Mouse (Mus musculus) MEL (cell line): ENCODE measurements around the gene Mcat. TPM values are rescaled to one million over a fixed set of nuclear protein-coding genes. Genes with fewer than 3 reads are reported as not detected.
A peak's percentile ranks its signal among the peaks of the same experiment; 100 is the strongest.
"Not testable (repeated sequence)": the region's sequence is repeated elsewhere in the genome, so short reads cannot be mapped to it uniquely, and the experiment has no call there.

Experiments used
- DNase-seq: peaks from one replicate; pipeline ENCODE4 v3.0.0; 2011; ENCODE audit warnings: low read depth, low spot score
- H3K27ac ChIP-seq: 2 replicates; pipeline ENCODE4 v1.5.1; 2012; ENCODE audit warnings: low read depth, mild to moderate bottlenecking, control low read depth, low read length, moderate library complexity; ENCODE audit not compliant: control insufficient read depth
- H3K27me3 ChIP-seq, 2 experiments: fragments of 150-350 bp in 1 of 2; sonication (generic) in 1 of 2; 2 replicates each; pipeline ENCODE4 v1.6.1; 2012; ENCODE audit warnings: low read length in 2 of 2, mild to moderate bottlenecking in 2 of 2, improper control_type of control experiment in 1 of 2, moderate library complexity in 1 of 2; ENCODE audit not compliant: insufficient read depth in 2 of 2, control insufficient read depth in 1 of 2
- H3K36me3 ChIP-seq, 2 experiments: 2 replicates each; pipeline ENCODE4 v1.6.1; 2012 to 2014; ENCODE audit warnings: low read length in 2 of 2, improper control_type of control experiment in 1 of 2, inconsistent platforms in 1 of 2, mild to moderate bottlenecking in 1 of 2; ENCODE audit not compliant: insufficient read depth in 2 of 2, control insufficient read depth in 1 of 2
- H3K4me1 ChIP-seq, 2 experiments: fragments of 150-350 bp in 1 of 2; sonication (generic) in 1 of 2; 2 replicates each; pipeline ENCODE4 v1.6.1; 2012; ENCODE audit warnings: low read length in 2 of 2, improper control_type of control experiment in 1 of 2, mild to moderate bottlenecking in 1 of 2; ENCODE audit not compliant: insufficient read depth in 2 of 2, control insufficient read depth in 1 of 2
- H3K4me3 ChIP-seq, 2 experiments: fragments of 150-350 bp in 1 of 2; sonication (generic) in 1 of 2; 2 replicates each; pipeline ENCODE4 v1.5.1; 2012; ENCODE audit warnings: low read depth in 2 of 2, low read length in 2 of 2, mild to moderate bottlenecking in 2 of 2, moderate library complexity in 2 of 2, control low read depth in 1 of 2, improper control_type of control experiment in 1 of 2; ENCODE audit not compliant: control insufficient read depth in 1 of 2, insufficient read depth in 1 of 2
- H3K79me2 ChIP-seq: 2 replicates; pipeline ENCODE4 v1.6.1; 2012; ENCODE audit warnings: mild to moderate bottlenecking, low read length, moderate library complexity; ENCODE audit not compliant: control insufficient read depth, poor library complexity, insufficient read depth
- H3K9ac ChIP-seq: 2 replicates; pipeline ENCODE4 v1.6.1; 2012; ENCODE audit warnings: low read depth, mild to moderate bottlenecking, control low read depth, low read length, moderate library complexity; ENCODE audit not compliant: control insufficient read depth, poor library complexity, severe bottlenecking
- H3K9me3 ChIP-seq: fragments of 150-350 bp; sonication (generic); replicated peaks from 2 replicates; pipeline ENCODE4 v1.6.1; 2012; ENCODE audit warnings: mild to moderate bottlenecking, low read length, improper control_type of control experiment, moderate library complexity; ENCODE audit not compliant: insufficient read depth
- BHLHE40 ChIP-seq: IDR thresholded peaks from 2 replicates; pipeline ENCODE4 v1.6.1; 2012; ENCODE audit warnings: low read depth, mild to moderate bottlenecking, inconsistent platforms, low read length, improper control_type of control experiment, borderline replicate concordance
- CHD2 ChIP-seq: IDR thresholded peaks from 2 replicates; pipeline ENCODE4 v1.6.1; 2011; ENCODE audit warnings: low read length, improper control_type of control experiment
- CTCF ChIP-seq, 3 experiments: IDR thresholded peaks in 2 of 3; conservative IDR thresholded peaks in 1 of 3; 2 replicates each; pipeline ENCODE4 v1.5.1; 2011 to 2012; ENCODE audit warnings: low read length in 3 of 3, low read depth in 2 of 3, mild to moderate bottlenecking in 2 of 3, improper control_type of control experiment in 1 of 3, inconsistent platforms in 1 of 3, mixed read lengths in 1 of 3, moderate library complexity in 1 of 3; ENCODE audit not compliant: control insufficient read depth in 1 of 3, insufficient read depth in 1 of 3, poor library complexity in 1 of 3, severe bottlenecking in 1 of 3
- E2F4 ChIP-seq: IDR thresholded peaks from 2 replicates; pipeline ENCODE4 v1.6.1; 2011; ENCODE audit warnings: low read depth, low read length, improper control_type of control experiment, borderline replicate concordance
- EP300 ChIP-seq, 2 experiments: IDR thresholded peaks; 2 replicates each; pipeline ENCODE4 v1.6.1; 2011; ENCODE audit warnings: improper control_type of control experiment in 2 of 2, low read length in 2 of 2, low read depth in 1 of 2, mild to moderate bottlenecking in 1 of 2
- GATA1 ChIP-seq: IDR thresholded peaks from 2 replicates; pipeline ENCODE4 v1.6.1; 2011; ENCODE audit warnings: low read depth, low read length, improper control_type of control experiment
- HCFC1 ChIP-seq: IDR thresholded peaks from 2 replicates; pipeline ENCODE4 v1.6.1; 2012; ENCODE audit warnings: low read depth, mild to moderate bottlenecking, inconsistent platforms, low read length, improper control_type of control experiment, moderate library complexity
- JUND ChIP-seq: IDR thresholded peaks from 2 replicates; pipeline ENCODE4 v1.6.1; 2011; ENCODE audit warnings: low read depth, mild to moderate bottlenecking, improper control_type of control experiment, low read length
- MAFK ChIP-seq: IDR thresholded peaks from 2 replicates; pipeline ENCODE4 v1.6.1; 2011; ENCODE audit warnings: low read depth, mild to moderate bottlenecking, low read length, improper control_type of control experiment, borderline replicate concordance
- MAZ ChIP-seq: IDR thresholded peaks from 2 replicates; pipeline ENCODE4 v1.6.1; 2012; ENCODE audit warnings: low read depth, mild to moderate bottlenecking, inconsistent platforms, low read length, improper control_type of control experiment
- MYB ChIP-seq: IDR thresholded peaks from 2 replicates; pipeline ENCODE4 v1.6.1; 2011; ENCODE audit warnings: mild to moderate bottlenecking, low read depth, low read length, improper control_type of control experiment
- NELFE ChIP-seq: IDR thresholded peaks from 2 replicates; pipeline ENCODE4 v1.6.1; 2011; ENCODE audit warnings: low read depth, low read length, improper control_type of control experiment
- POLR2A ChIP-seq, 2 experiments: IDR thresholded peaks; 2 replicates each; pipeline ENCODE4 v1.6.1; 2011 to 2012; ENCODE audit warnings: low read length in 2 of 2, mild to moderate bottlenecking in 2 of 2, control low read depth in 1 of 2, improper control_type of control experiment in 1 of 2, low read depth in 1 of 2, moderate library complexity in 1 of 2; ENCODE audit not compliant: control insufficient read depth in 1 of 2, insufficient read depth in 1 of 2, poor library complexity in 1 of 2
- POLR2AphosphoS5 ChIP-seq: IDR thresholded peaks from 2 replicates; pipeline ENCODE4 v1.6.1; 2012; ENCODE audit warnings: low read depth, borderline replicate concordance, mild to moderate bottlenecking, inconsistent platforms, low read length, moderate library complexity, mixed read lengths
- SMC3 ChIP-seq: IDR thresholded peaks from 2 replicates; pipeline ENCODE4 v1.6.1; 2011; ENCODE audit warnings: low read depth, low read length, improper control_type of control experiment
- USF2 ChIP-seq, 2 experiments: IDR thresholded peaks; 2 replicates each; pipeline ENCODE4 v1.6.1; 2011 to 2012; ENCODE audit warnings: improper control_type of control experiment in 2 of 2, low read length in 2 of 2, borderline replicate concordance in 1 of 2, inconsistent platforms in 1 of 2, low read depth in 1 of 2, mild to moderate bottlenecking in 1 of 2; ENCODE audit not compliant: insufficient read depth in 1 of 2
- ZC3H11A ChIP-seq: IDR thresholded peaks from 2 replicates; pipeline ENCODE4 v1.6.1; 2012; ENCODE audit warnings: low read depth, mild to moderate bottlenecking, inconsistent platforms, low read length, improper control_type of control experiment
- ZKSCAN1 ChIP-seq: IDR thresholded peaks from 2 replicates; pipeline ENCODE4 v1.6.1; 2012; ENCODE audit warnings: low read depth, mild to moderate bottlenecking, inconsistent platforms, low read length, improper control_type of control experiment, moderate library complexity
- ZNF384 ChIP-seq: IDR thresholded peaks from 2 replicates; pipeline ENCODE4 v1.6.1; 2012; ENCODE audit warnings: low read depth, mild to moderate bottlenecking, inconsistent platforms, low read length, improper control_type of control experiment
- polyA plus RNA-seq, 2 experiments: library from polyadenylated mRNA; stranded (reverse) in 1 of 2; unstranded in 1 of 2; fragments of >175 nt in 1 of 2; fragments of >200 nt in 1 of 2; gene quantifications; 2 replicates each; pipeline versions ENCODE4 v1.2.1 to v1.2.4; 2012; ENCODE audit warnings: low replicate concordance in 2 of 2, low read depth in 1 of 2; ENCODE audit not compliant: insufficient read length in 2 of 2, insufficient read depth in 1 of 2, missing spikeins in 1 of 2
- total RNA-seq: library from RNA; depleted of rRNA; stranded (reverse); fragments of 300-350 nt; gene quantifications from 2 replicates; pipeline ENCODE4 v1.2.3, GENCODE M21; 2012

Gene Mcat
- total and polyA plus RNA-seq, 3 experiments = 28.8 to 35.9 TPM; not detected in 1

GRCm38 (mm10) chr15:83510805-83511405 is 52.7 kb downstream of the Mcat start, which contains the start of gene Ttll1 (continued):
- no peak for TF ChIP-seq ZKSCAN1
- 0 out of 2 replicates have a peak, but pooled peaks have one; percentile 43 for TF ChIP-seq ZNF384
- no peak for TF ChIP-seq JUND
- TF ChIP-seq ZC3H11A = no peak
- no peak for TF ChIP-seq POLR2AphosphoS5
- no peak for TF ChIP-seq CHD2
- TF ChIP-seq SMC3 = no peak
- no peak for TF ChIP-seq MYB
- peak; percentile 74 for TF ChIP-seq HCFC1
- TF ChIP-seq MAZ = peak; percentile 26; the same call in 1 of the 2 replicates
- TF ChIP-seq GATA1 = no peak
- no peak for TF ChIP-seq E2F4
- TF ChIP-seq NELFE = peak; percentile 62
- no peak for TF ChIP-seq MAFK

DNA sequence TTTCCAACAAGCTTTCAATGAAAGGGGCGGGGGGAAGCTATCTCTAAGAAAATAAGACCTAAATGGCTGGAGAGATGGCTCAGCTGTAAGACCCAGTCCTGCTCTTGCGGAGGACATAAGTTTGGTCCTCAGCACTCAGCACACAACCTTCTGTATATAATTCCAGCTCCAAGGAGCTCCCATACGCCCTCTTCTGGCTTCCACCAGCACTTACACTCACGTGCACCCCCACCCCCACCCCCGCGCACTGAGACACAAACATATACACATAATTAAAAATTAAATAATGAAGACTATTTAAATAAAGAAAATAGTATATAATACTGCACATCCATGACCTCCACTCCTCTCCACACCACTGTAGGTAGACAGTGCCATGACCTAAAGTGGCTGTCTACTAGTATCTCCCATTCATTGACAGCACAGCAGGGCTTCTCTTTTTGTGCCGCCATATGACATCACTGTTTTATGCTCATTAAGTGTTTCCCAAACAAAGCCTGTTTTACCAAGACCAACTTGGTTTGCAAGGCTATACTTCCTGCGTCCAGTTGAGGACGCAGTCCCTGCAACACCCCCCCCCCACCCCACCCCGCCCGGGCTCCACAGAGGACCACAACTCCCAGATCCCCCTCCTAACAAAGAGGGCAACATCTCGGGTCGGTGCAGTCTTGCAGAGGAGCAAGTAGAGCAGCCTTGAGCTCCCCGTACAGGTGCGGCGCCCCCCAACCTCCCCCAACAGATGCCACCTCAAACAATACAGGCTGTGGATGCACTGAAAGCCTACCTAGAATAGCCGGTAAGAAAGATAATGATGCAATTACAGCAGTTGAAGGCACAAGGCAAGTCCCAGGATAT is 53.4 kb downstream of the Mcat start:
- H3K27me3 ChIP-seq = 0 out of 4 replicates have a peak, but pooled peaks cover 0 to under 1% of the 10 kb centered on the region in 2 experiments
- no peak for TF ChIP-seq EP300 (IDR thresholded peaks at IDR 0.05; ENCODE audit: low read depth in 1 of 2, low read length in 2 of 2)
- TF ChIP-seq USF2 (IDR thresholded peaks at IDR 0.05; ENCODE audit: borderline replicate concordance in 1 of 2, insufficient read depth in 1 of 2, low read depth in 1 of 2, low read length in 2 of 2) = no peak
- TF ChIP-seq ZNF384 = no peak
- TF ChIP-seq BHLHE40 = peak; percentile 63; the same call in 1 of the 2 replicates
- 0 out of 4 replicates have a peak, but pooled peaks of 1 of the 2 experiments have one; percentile 63 for TF ChIP-seq POLR2A (IDR thresholded peaks at IDR 0.05; ENCODE audit: control insufficient read depth in 1 of 2, insufficient read depth in 1 of 2, low read depth in 1 of 2, low read length in 2 of 2, poor library complexity in 1 of 2)
- TF ChIP-seq SMC3 = peak; percentile 12; the same call in 1 of the 2 replicates
- TF ChIP-seq CTCF (IDR thresholded peaks at IDR 0.05 in 2 of 3, conservative IDR thresholded peaks at IDR 0.05 in 1 of 3; ENCODE audit: control insufficient read depth in 1 of 3, insufficient read depth in 1 of 3, low read depth in 2 of 3, low read length in 3 of 3, poor library complexity in 1 of 3, severe bottlenecking in 1 of 3) = peak in 2 of 3 experiments; percentile 15 to 39; a peak in 3 of 6 replicates

GRCm38 (mm10) chr15:83501483-83501882 is 62.1 kb downstream of the Mcat start:
- not testable (repeated sequence) for H3K9me3 ChIP-seq, H3K9ac ChIP-seq, H3K4me3 ChIP-seq, H3K4me1 ChIP-seq, H3K27me3 ChIP-seq, H3K27ac ChIP-seq, DNase-seq, H3K79me2 ChIP-seq, H3K36me3 ChIP-seq

More for the DNA sequence above, 53.4 kb downstream of the Mcat start:
- Histone ChIP-seq H3K79me2 (no peaks in the 10 kb centered on the region; the same call in 1 of the 2 replicates), H3K27ac (peak overlapping the region; percentile 27; the same call in 1 of the 2 replicates), H3K4me3 (peak overlapping the region; percentile 80 to 91), H3K9me3 (no peaks in the 10 kb centered on the region), H3K36me3 (peaks cover 0 to 2% of the 10 kb centered on the region in 2 experiments; a peak in 1 of 4 replicates), H3K9ac (peak overlapping the region; percentile 68), H3K4me1 (no peaks in the 10 kb centered on the region)
- peak; percentile 32 for DNase-seq
